Mouse (Mus musculus) liver, postnatal 0 days (tissue): ENCODE results near the gene Olfr690.

Experiments
- CTCF ChIP-seq: sonication (generic); IDR thresholded peaks from 2 replicates; pipeline ENCODE4 v1.5.1; 2016; ENCODE audit warnings: antibody characterized with exemption, low read depth
- EP300 ChIP-seq: IDR thresholded peaks from 2 replicates; pipeline ENCODE4 v1.6.1; 2016; ENCODE audit warnings: antibody characterized with exemption, low read depth, mild to moderate bottlenecking

DNA sequence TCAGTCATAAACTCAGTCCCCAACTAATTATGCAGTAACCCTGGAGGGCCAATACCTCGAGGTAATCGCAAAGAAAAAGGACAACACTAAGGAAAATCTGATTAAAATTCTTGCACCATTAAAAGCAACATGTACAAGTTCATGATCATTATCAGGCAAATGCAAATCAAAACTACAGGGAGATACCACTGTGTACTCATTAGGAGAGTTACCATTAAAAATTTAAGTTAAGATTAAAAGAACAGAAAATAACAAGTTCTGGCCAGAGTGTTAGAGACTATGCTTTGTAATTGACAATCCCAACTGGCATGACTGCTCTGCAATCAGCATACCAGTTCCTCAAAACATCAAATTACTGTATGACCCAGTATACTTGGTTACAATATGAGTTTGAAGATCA lies 8.8 kb upstream of the Olfr690 start:
- TF ChIP-seq CTCF = no peak
- no peak for TF ChIP-seq EP300
